Mouse (Mus musculus): ENCODE data around the gene Thsd7a.

Thsd7a gene

GRCm38 (mm10) chr6:12381136-12381778, 368.0 kb downstream of the Thsd7a start:
- DNase-seq: no peak

- DNase-seq: no peak
These were observed 368.5 kb downstream of the Thsd7a start for GRCm38 (mm10) chr6:12380717-12381116.

GRCm38 (mm10) chr6:12358737-12359136, 390.5 kb downstream of the Thsd7a start:
- DNase-seq: peak; percentile 21

DNA sequence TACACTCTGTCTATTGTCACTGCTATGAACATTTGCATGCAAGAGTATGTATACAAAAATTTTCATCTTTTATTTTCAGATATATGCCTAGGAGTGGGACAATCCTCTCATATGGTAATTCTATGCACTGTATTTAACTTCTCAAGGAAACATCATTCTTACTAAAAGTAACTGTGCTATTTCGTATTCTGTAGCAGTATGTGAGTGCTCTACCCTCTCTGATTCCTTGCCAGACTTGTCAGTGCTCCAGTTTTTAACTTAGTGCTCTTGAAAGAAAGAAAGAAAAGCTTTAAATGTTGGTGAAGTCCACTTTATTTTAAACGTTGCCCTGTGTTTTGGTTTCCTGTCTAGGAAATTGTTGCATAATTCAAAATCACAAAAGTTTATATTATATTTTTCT, 395.6 kb downstream of the Thsd7a start:
- no peak for DNase-seq

- DNase-seq: no peak
These were observed 397.0 kb downstream of the Thsd7a start for GRCm38 (mm10) chr6:12352165-12352719.

DNA sequence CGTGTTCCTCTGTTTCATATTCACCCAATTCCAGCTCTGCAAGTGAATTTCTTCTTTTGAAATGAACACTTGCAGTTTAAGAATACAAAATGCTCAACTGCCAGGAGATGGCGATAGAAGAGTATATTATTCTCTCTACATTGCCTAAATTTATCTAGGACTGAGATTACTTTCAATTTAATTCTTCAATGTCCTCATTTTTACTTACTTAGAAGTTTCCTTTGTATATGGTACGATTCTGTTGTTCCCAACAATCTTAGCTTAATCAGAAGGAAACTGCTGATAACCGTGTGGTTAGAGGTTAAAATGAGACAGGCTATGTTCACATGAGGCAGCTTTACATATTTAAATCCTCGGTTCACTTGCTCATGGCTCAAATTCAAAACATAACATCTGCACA, 398.5 kb downstream of the Thsd7a start:
- peak; percentile 43 for DNase-seq

DNA sequence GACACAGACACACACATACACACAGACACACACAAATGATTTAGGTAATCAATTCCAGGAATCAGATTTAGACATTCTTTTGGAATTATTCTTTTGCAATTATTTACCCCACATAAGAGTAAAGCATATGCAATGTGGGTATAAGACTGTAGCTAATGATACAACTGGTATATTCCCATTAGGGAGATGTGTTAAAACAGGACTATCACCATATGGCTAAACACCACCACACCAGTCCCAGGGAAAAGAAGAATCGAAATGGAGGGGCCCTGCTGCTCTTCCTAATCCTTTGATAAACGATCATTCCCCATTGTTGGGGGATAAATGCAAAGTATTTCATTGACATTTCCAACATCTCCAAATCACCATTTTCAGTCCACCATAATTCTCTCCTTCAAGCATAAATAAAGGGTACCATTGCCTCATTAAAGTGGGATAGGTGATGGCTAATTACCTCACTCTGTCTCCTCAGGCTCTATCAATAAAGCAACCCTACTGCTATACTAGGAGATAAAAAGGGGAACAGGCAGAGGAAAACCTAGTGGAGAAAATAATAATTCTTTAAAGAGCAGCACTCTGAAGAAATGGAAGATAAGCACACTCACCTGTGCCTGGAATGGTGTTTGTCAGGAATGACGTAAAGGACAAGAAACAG, 400.0 kb downstream of the Thsd7a start:
- DNase-seq: no peak

DNA sequence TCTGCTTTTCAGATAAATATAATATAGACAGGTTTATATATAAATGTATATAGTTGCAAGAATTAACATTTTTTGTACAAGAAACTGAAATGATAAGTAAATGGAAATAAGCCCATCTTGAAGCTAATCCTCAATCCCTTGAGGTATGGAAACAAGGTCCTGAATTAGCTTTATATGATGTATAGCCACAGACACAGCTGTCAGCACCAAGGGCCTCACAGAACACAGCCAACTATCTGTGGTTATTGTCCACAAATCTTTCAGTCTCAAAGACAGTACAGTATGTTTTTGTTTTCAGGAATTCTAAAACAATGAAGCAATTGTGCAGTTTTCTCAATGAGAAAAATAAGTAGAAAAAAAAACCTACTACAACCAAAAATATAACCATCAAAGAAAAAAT, 400.5 kb downstream of the Thsd7a start:
- no peak for DNase-seq

DNA sequence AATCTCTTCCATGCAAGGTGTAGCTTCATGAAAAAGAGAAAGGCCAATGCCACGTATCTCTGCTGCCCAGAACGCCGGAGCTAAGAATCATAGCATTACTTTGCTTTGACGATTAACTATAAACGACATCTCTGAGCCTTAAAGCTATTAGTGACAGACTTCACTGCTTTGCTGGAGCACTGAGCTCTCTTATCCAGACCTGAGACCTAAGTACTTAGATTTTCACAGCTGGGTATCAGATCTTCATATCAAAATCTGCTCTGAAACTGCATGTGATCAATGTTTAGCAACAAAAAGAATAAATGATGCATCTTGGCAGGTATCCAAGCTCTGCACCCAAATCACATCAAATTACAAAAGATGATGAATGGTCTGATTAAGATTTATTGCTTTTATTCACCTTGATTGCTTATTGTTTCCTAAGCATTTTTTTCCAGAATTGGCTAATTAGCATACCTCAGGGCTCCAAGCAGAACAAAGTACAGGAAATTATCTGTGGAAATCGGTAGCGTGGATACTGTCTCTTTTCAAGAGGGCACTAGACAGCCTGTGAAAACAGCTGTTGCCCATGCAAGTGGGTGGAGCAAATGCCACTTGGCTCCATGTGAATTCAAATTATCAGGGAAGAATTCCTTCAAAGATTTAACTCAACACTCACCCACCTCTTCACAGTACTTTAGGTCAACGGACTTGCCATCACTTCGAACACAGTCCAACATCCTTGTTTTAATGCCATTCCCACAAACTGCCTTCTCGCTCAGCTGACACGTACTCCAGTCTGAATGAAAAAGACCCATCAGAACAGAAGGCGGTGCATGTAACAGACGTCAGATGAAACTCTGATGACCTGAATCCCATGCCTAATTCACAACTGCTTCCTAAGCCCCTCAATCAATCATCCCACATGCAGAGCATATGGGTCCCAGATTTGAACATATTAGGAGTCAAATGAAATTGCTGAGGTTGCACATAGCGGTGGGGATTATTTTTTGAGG, 412.3 kb downstream of the Thsd7a start:
- peak; percentile 12 for DNase-seq

GRCm38 (mm10) chr6:12315070-12315909, 433.9 kb downstream of the Thsd7a start:
- peak; percentile 48 for DNase-seq

DNA sequence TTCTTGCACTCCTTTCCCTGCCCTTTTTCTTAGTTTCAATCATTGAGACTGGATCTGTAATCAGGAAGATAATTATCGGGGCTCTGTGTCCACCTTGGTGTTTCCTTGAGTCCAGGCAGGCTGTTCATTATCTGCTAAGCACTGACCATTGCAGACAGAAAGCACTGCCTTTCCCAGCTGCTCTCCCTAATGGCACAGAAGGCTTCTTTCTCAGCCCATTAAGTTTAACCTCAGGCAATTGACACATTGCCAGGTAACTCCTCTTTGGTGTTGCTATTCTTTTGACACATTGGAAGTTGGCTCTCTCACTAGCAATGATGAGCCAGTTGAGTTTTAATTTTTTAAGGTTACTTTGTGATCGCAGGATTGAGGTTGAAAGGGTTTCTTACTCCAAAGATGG, 441.7 kb downstream of the Thsd7a start:
- no peak for DNase-seq

DNA sequence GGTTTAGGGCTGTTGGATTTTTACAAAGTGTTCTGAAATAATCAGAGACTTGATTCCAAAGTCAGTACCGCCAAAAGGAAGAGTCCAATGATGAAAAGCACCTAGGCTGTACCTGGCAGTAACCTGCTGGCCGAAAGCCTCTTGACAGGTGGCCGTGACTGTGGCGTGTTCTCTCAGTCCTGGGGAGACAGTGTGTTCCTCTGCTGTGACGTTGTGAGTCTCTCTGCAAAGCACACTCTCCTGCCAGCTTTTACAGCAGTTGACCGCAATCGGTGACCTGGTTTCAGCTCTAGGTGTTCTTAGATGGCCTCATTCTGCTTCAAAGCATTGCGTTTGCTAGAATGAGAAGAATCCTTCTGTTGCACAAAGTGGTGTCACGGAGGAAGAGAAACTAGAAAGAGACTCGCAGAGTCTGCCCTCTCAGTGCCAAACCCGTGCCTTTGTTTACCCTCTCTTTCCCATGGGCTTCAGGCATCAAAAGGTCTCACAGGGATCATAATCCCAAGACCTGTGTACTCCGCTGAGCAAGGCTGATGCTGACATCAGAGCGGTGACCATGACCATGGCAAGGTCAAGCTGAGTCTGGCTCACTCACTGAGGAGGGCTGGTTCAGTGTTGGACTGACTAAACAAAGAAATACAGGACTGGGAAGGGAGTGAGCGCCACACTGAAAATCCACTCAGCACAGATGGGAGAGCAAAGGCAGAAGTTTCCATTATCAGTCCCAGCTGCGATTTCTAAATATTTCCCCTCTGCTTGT, 486.4 kb downstream of the Thsd7a start:
- DNase-seq: no peak
